Mouse (Mus musculus): ENCODE data around the gene Ube2d3. TPM values are rescaled to one million over a fixed set of nuclear protein-coding genes. Genes with fewer than 3 reads are reported as not detected.
"Not testable (repeated sequence)": the region's sequence is repeated elsewhere in the genome, so short reads cannot be mapped to it uniquely, and the experiment has no call there.

The Ube2d3 gene
- total RNA-seq, 2 experiments from 2014 or later, result 246 to 248 TPM

GRCm38 (mm10) chr3:135436901-135437616, 890 bp upstream of the Ube2d3 start:
- DNase-seq (ENCODE audit: low spot score in 2 of 2), result no peak

- peak in 1 of 2 experiments; percentile 94 for DNase-seq (ENCODE audit: low spot score in 2 of 2)
Measured at GRCm38 (mm10) chr3:135438531-135438912, 573 bp downstream of the Ube2d3 start.

GRCm38 (mm10) chr3:135438913-135439531, 1.1 kb downstream of the Ube2d3 start:
- peak; percentile 73 to 77 for DNase-seq (ENCODE audit: low spot score in 2 of 2)

- DNase-seq (ENCODE audit: low spot score in 2 of 2), result no peak
Measured at GRCm38 (mm10) chr3:135439651-135440050, 1.7 kb downstream of the Ube2d3 start.

GRCm38 (mm10) chr3:135440221-135440620, 2.3 kb downstream of the Ube2d3 start:
- peak; percentile 19 to 31 for DNase-seq (ENCODE audit: low spot score in 2 of 2)

- no peak for DNase-seq (ENCODE audit: low spot score in 2 of 2)
Measured at GRCm38 (mm10) chr3:135440621-135441020, 2.7 kb downstream of the Ube2d3 start.

GRCm38 (mm10) chr3:135444930-135445329, 7.0 kb downstream of the Ube2d3 start:
- no peak for DNase-seq (ENCODE audit: low spot score in 2 of 2)

GRCm38 (mm10) chr3:135458981-135459380, 21.0 kb downstream of the Ube2d3 start:
- no peak for DNase-seq (ENCODE audit: low spot score in 2 of 2)

- DNase-seq (ENCODE audit: low spot score in 2 of 2), result no peak
Measured at GRCm38 (mm10) chr3:135468402-135468801, 30.5 kb downstream of the Ube2d3 start.

GRCm38 (mm10) chr3:135469146-135469545, 31.2 kb downstream of the Ube2d3 start:
- DNase-seq (ENCODE audit: low spot score in 2 of 2), result no peak

GRCm38 (mm10) chr3:135469974-135470373, 32.0 kb downstream of the Ube2d3 start:
- DNase-seq (ENCODE audit: low spot score in 2 of 2), result peak in 1 of 2 experiments; percentile 39

- DNase-seq (ENCODE audit: low spot score in 2 of 2), result no peak
Measured at GRCm38 (mm10) chr3:135470823-135471222, 32.9 kb downstream of the Ube2d3 start.

GRCm38 (mm10) chr3:135475025-135475424, 37.1 kb downstream of the Ube2d3 start:
- DNase-seq (ENCODE audit: low spot score in 2 of 2), result no peak

GRCm38 (mm10) chr3:135476286-135476685, 38.3 kb downstream of the Ube2d3 start:
- peak in 1 of 2 experiments; percentile 17 for DNase-seq (ENCODE audit: low spot score in 2 of 2)

GRCm38 (mm10) chr3:135476977-135477376, 39.0 kb downstream of the Ube2d3 start:
- no peak for DNase-seq (ENCODE audit: low spot score in 2 of 2)

GRCm38 (mm10) chr3:135479090-135479489, 41.1 kb downstream of the Ube2d3 start:
- not testable (repeated sequence) for DNase-seq (ENCODE audit: low spot score in 2 of 2)

- DNase-seq (ENCODE audit: low spot score in 2 of 2), result no peak
Measured at GRCm38 (mm10) chr3:135480767-135481166, 42.8 kb downstream of the Ube2d3 start.

GRCm38 (mm10) chr3:135481608-135482007, 43.7 kb downstream of the Ube2d3 start:
- no peak for DNase-seq (ENCODE audit: low spot score in 2 of 2)

GRCm38 (mm10) chr3:135484650-135485049, 46.7 kb downstream of the Ube2d3 start:
- DNase-seq (ENCODE audit: low spot score in 2 of 2), result not testable (repeated sequence)

GRCm38 (mm10) chr3:135485128-135485899, 47.4 kb downstream of the Ube2d3 start, which contains the start of gene Manba:
Gene Manba, plus strand, starts transcription at chr3:135485611.
- DNase-seq (ENCODE audit: low spot score in 2 of 2), result peak; percentile 43 to 45

- DNase-seq (ENCODE audit: low spot score in 2 of 2), result no peak
Measured at GRCm38 (mm10) chr3:135485900-135486241, 47.9 kb downstream of the Ube2d3 start.

- DNase-seq (ENCODE audit: low spot score in 2 of 2), result no peak
Measured at GRCm38 (mm10) chr3:135486351-135486750, 48.4 kb downstream of the Ube2d3 start.

Data from layer of hippocampus, postnatal 14 days (tissue).